Mouse (Mus musculus): ENCODE measurements around the gene Plxnb3.

- no peak for TF ChIP-seq CTCF (IDR thresholded peaks at IDR 0.05; ENCODE audit: low read depth, low read length)
- no peak for TF ChIP-seq POLR2AphosphoS5 (IDR thresholded peaks at IDR 0.05; ENCODE audit: insufficient replicate concordance, low read depth, low read length)
These were observed 1.9 kb downstream of the Plxnb3 start for GRCm38 (mm10) chrX:73758611-73759290.

Data from G1E (cell line).